Mouse (Mus musculus): ENCODE measurements around the gene Rxrg. TPM values are rescaled to one million over a fixed set of nuclear protein-coding genes. Genes with fewer than 3 reads are reported as not detected.

The Rxrg gene
- polyA plus RNA-seq, 1 experiment from 2014 or later = 5.4 TPM

DNA sequence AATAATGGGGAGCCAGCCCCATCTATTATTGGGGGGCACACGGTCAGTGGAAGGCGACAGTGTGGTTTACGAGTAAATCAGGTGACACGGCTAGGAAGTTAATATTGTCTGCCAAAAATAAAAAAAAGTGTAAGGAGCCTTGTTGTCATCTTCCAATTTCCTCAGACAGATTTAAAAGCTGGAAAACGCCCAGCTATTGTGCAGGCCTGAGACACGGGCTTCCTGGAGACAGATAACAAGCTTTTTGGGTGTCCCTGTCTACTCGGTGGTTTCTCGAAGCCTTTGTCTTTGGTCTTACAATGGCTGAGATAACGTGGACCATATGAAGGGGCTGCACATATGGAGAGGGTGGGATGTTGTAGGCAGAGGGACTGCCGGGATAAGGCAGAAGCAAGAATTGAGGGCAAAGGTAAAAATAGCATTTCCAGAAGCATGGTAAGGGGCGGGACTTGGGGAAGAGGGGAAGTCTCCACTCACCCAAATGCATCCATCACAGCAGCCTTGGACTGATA, 51.0 kb downstream of the Rxrg start:
- WGBS = 43% methylated on average over 11 of the region's 11 CpGs
- Histone ChIP-seq H3K4me1 (peaks cover 31% of the 10 kb centered on the region), H3K4me3 (no peak overlapping the region), H3K9me3 (no peaks in the 10 kb centered on the region), H3K9ac (no peak overlapping the region), H3K27ac (peak overlapping the region; percentile 71), H3K36me3 (no peaks in the 10 kb centered on the region), H3K27me3 (peaks cover 14% of the 10 kb centered on the region), H3K4me2 (peak overlapping the region; percentile 29; the same call in 1 of the 2 replicates)
- no peak for ATAC-seq (ENCODE audit: insufficient number of reproducible peaks, insufficient read depth, low FRiP score, low TSS enrichment, low read depth)

DNA sequence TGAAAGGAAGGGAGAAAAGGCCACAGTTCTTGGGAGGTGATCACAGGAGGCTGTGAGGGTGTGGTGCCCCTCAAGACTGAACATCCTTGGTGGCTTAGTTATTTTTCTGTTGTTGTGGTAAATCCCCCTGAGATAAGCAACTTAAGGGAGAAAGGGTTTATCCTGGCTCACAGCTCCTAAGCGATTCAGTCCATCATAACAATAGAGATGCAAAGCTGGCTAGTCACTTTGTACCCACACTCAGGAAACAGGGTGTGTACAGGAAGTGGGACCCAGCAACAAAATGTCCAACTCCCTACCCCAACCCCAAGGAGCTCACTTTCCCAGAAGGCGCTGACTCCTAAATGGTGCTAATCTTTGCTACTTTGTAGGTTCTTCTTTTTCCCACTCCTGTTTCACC, 54.2 kb downstream of the Rxrg start:
- Histone ChIP-seq H3K27ac (no peak overlapping the region), H3K27me3 (peaks cover 22% of the 10 kb centered on the region), H3K9me3 (no peaks in the 10 kb centered on the region), H3K4me2 (no peak overlapping the region), H3K4me3 (no peak overlapping the region), H3K4me1 (peaks cover 23% of the 10 kb centered on the region), H3K36me3 (no peaks in the 10 kb centered on the region), H3K9ac (no peak overlapping the region)
- WGBS = 75% methylated on average over 2 of the region's 2 CpGs
- ATAC-seq (ENCODE audit: insufficient number of reproducible peaks, insufficient read depth, low FRiP score, low TSS enrichment, low read depth) = no peak

DNA sequence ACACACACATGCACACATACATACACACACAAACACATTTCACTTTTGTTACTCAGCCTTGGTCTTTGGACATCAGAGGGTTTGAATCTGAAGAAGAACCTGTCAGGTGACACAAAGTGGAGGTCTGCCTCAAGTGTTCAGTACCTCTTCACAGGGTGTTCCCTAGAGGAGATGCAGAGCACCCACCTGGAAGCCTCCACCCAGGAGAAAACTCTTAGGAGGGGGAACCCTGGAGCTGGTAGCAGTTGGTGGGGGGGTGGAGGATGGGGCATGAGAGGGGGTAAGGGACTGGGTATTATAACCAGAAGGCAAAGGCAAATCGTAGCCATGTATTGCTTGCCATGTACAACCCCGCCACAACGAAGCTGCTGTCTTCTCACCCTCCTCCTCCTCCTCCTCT, 60.9 kb downstream of the Rxrg start:
- H3K4me2 ChIP-seq = no peak overlapping the region
- no peak overlapping the region for H3K9ac ChIP-seq
- no peaks in the 10 kb centered on the region for H3K36me3 ChIP-seq
- no peaks in the 10 kb centered on the region for H3K9me3 ChIP-seq
- no peak overlapping the region for H3K4me3 ChIP-seq
- WGBS = 86% methylated on average over 3 of the region's 3 CpGs
- peaks cover 32% of the 10 kb centered on the region for H3K4me1 ChIP-seq
- ATAC-seq (ENCODE audit: insufficient number of reproducible peaks, insufficient read depth, low FRiP score, low TSS enrichment, low read depth) = no peak
- peaks cover 59% of the 10 kb centered on the region for H3K27me3 ChIP-seq
- H3K27ac ChIP-seq = no peak overlapping the region

DNA sequence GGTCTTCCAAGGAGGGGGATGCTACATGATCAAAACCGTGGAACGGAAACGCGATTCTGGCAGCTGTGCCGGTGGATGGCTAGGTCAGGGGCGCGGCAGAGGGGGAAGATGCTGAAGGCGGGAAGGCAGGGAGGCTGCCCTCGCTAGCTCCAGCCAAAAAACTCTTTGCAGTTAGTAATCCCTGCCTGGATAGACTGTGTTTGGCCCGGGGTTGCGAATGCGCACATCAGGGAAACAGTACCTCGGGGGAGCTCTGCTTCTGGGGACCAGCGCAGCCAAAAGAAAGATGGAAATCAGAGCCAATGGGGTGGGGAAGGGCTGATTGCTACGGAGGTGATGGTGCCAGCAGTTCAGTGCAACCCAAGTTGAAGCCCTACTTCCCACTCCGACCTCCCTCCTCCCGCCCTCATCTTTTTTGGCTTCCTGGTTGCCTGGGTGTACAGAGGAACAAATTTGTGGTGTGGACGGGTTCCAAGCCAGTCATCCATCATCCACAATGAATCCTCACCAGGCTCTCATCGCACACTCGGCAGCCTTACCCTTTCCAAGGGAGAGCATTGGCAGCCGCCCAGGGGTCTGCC, 62.4 kb downstream of the Rxrg start:
- no peak overlapping the region for H3K9ac ChIP-seq
- H3K36me3 ChIP-seq = no peaks in the 10 kb centered on the region
- peak overlapping the region; percentile 51; the same call in 1 of the 2 replicates for H3K27ac ChIP-seq
- H3K4me2 ChIP-seq = peak overlapping the region; percentile 60
- ATAC-seq (ENCODE audit: insufficient number of reproducible peaks, insufficient read depth, low FRiP score, low TSS enrichment, low read depth) = peak; percentile 86
- no peaks in the 10 kb centered on the region for H3K9me3 ChIP-seq
- under 1% methylated on average over 21 of the region's 21 CpGs for WGBS
- peak overlapping the region; percentile 30 for H3K4me3 ChIP-seq
- H3K4me1 ChIP-seq = peaks cover 35% of the 10 kb centered on the region
- peaks cover 59% of the 10 kb centered on the region for H3K27me3 ChIP-seq

DNA sequence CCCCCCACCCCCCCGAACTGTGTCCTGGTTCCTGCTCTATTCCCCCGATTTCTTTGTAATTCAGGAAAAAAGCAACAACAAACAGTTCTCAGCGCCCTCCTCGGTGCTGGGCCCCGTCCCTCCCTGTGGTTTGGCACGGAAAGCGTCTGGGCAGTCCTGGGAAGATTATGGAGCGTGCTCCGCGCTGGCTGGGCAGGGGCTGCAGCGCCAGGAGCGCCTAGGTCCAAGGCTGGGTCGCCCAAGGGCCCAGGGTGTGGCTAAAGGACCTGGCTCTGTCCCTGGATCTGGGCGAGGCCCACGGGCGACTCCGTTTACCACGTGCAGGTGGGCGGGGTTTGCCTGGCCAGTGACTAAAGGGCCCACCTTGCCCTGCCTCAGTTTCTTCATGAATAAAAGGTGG, 62.9 kb downstream of the Rxrg start:
- no peak overlapping the region for H3K9ac ChIP-seq
- H3K36me3 ChIP-seq = no peaks in the 10 kb centered on the region
- peak overlapping the region; percentile 60 for H3K4me2 ChIP-seq
- peaks cover 60% of the 10 kb centered on the region for H3K27me3 ChIP-seq
- peak; percentile 66 for ATAC-seq (ENCODE audit: insufficient number of reproducible peaks, insufficient read depth, low FRiP score, low TSS enrichment, low read depth)
- 1% methylated on average over 19 of the region's 19 CpGs for WGBS
- no peaks in the 10 kb centered on the region for H3K9me3 ChIP-seq
- H3K4me1 ChIP-seq = peaks cover 31% of the 10 kb centered on the region
- peak overlapping the region; percentile 48; the same call in 1 of the 2 replicates for H3K27ac ChIP-seq
- peak overlapping the region; percentile 30 for H3K4me3 ChIP-seq

DNA sequence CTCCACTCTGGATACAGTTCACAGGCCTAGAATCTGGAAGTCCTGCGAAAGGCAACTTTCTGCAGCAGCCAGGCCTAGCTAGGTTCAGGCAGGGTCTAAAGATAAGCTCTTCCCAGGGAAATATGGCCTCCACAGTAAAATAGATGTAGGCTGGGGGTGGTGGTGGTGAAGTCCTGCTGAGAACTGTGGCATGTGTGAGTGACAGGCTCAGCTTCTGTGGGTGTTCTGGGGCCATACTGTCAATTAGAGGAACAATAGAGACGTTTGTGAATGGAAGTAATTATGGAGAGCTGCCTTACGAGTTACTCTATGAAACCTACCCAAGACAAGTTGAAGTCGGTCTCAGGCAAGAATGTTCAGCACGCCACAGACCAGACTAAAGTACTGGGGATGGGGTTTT, 65.0 kb downstream of the Rxrg start:
- Histone ChIP-seq H3K9me3 (no peaks in the 10 kb centered on the region), H3K9ac (no peak overlapping the region), H3K36me3 (no peaks in the 10 kb centered on the region), H3K27ac (no peak overlapping the region; the same call in 1 of the 2 replicates), H3K4me1 (peaks cover 31% of the 10 kb centered on the region), H3K4me2 (no peak overlapping the region), H3K4me3 (no peak overlapping the region), H3K27me3 (peaks cover 52% of the 10 kb centered on the region)
- ATAC-seq (ENCODE audit: insufficient number of reproducible peaks, insufficient read depth, low FRiP score, low TSS enrichment, low read depth) = no peak
- 34% methylated on average over 5 of the region's 5 CpGs for WGBS

DNA sequence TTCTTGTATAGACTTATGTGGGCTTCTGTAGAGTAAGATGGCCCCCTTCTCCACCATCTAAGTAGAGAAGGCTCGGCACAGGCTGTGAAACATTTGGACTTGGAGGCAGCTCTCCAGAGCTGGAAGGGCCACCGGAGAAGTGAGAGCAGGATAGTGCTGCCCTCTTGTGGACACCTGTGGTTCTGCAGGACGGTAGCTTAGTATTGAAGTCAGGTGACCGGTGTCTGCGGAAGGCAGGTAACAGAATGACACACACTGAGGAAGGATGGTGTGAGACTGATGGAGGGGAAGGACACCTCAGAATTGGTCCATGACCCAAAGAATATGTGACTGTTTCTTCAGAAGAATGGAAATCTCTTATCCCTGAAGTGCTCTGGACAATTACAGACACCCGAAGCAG, 71.6 kb downstream of the Rxrg start:
- H3K9me3 ChIP-seq = no peaks in the 10 kb centered on the region
- H3K4me3 ChIP-seq = no peak overlapping the region
- no peak overlapping the region for H3K4me2 ChIP-seq
- peaks cover 76% of the 10 kb centered on the region for H3K27me3 ChIP-seq
- H3K4me1 ChIP-seq = 0 out of 2 replicates have a peak, but pooled peaks cover 7% of the 10 kb centered on the region
- no peak for ATAC-seq (ENCODE audit: insufficient number of reproducible peaks, insufficient read depth, low FRiP score, low TSS enrichment, low read depth)
- 30% methylated on average over 6 of the region's 6 CpGs for WGBS
- no peak overlapping the region for H3K9ac ChIP-seq
- no peaks in the 10 kb centered on the region for H3K36me3 ChIP-seq
- no peak overlapping the region for H3K27ac ChIP-seq

DNA sequence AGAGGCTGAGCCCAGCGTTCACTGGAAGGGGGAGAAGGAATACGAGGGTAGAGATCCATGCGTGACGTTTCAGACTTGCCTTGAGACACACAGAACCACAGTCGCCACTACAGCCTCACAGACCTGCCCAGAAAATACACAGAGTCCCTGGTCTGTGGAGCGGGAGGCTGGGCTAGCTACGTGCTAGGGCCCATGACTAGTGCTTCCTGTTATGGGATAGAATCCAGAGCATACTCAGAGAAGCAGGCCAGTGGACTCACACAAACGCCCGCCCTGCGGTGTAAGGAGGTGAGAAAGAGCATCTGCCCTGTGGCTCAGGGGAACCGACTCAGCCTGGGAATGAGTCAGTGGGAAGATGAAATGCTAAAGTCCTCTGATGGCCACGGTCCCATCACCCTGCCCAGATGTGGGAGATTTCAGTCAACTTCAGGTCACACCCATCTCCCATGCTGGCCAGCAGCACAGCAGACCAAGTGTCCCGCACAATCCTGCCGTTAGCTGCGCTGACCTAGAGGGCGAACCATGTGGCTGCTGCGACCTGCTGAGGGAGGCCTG, 74.3 kb downstream of the Rxrg start:
- Histone ChIP-seq H3K27me3 (peaks cover 67% of the 10 kb centered on the region), H3K9ac (no peak overlapping the region), H3K4me3 (no peak overlapping the region), H3K4me1 (peaks cover 7% of the 10 kb centered on the region; the same call in 1 of the 2 replicates), H3K36me3 (no peaks in the 10 kb centered on the region), H3K9me3 (no peaks in the 10 kb centered on the region), H3K27ac (no peak overlapping the region), H3K4me2 (no peak overlapping the region)
- 23% methylated on average over 17 of the region's 17 CpGs for WGBS
- no peak for ATAC-seq (ENCODE audit: insufficient number of reproducible peaks, insufficient read depth, low FRiP score, low TSS enrichment, low read depth)

DNA sequence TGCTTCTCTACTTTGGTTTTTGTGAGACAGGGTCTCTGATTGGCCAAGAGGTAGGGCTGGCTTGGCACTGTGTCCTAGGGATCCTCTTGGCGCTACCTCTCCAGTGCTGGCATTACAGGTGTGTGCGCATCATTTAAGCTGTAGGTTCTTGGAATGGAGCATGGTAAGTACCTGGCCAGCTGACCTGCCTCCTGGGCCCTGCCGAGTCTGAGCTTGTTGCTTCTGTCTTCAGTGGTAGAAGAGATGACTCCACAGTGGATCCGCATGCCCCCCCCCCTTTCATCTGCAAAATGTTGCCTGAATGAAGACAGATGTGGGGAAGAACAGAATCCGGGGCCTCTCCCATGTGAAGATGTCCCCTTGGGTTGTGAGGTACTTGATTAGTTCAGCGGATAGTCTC, 80.9 kb downstream of the Rxrg start:
- H3K4me2 ChIP-seq = no peak overlapping the region
- WGBS = 90% methylated on average over 6 of the region's 6 CpGs
- H3K4me1 ChIP-seq = peaks cover 5% of the 10 kb centered on the region; the same call in 1 of the 2 replicates
- H3K9ac ChIP-seq = no peak overlapping the region
- H3K9me3 ChIP-seq = 0 out of 2 replicates have a peak, but pooled peaks cover 9% of the 10 kb centered on the region
- no peak for ATAC-seq (ENCODE audit: insufficient number of reproducible peaks, insufficient read depth, low FRiP score, low TSS enrichment, low read depth)
- no peaks in the 10 kb centered on the region for H3K36me3 ChIP-seq
- no peak overlapping the region for H3K4me3 ChIP-seq
- H3K27ac ChIP-seq = no peak overlapping the region
- H3K27me3 ChIP-seq = peaks cover 18% of the 10 kb centered on the region

DNA sequence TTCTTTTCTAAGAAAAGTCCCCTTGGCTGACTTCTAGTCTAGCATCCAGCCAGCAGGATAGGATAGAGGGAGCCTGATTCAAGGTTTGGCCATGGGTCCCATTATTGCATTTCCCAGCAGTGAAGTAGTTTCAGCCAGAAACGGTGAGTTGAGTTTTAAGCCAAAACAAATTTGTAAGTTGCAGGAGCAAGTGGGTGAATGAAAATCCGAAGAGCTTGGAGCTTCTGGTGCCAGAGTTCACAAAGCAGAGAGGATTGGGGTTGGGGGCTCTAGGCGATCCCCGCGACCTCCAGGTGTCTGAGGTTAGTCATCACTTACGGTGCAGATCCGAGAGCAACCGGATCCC, 89.8 kb downstream of the Rxrg start:
- Histone ChIP-seq H3K9me3 (peaks cover 2% of the 10 kb centered on the region; the same call in 1 of the 2 replicates), H3K4me1 (peaks cover 22% of the 10 kb centered on the region), H3K9ac (peak overlapping the region; percentile 71), H3K27me3 (peaks cover 73% of the 10 kb centered on the region), H3K27ac (no peak overlapping the region), H3K4me2 (peak overlapping the region; percentile 95), H3K4me3 (peak overlapping the region; percentile 59), H3K36me3 (no peaks in the 10 kb centered on the region)
- under 1% methylated on average over 8 of the region's 8 CpGs for WGBS
- no peak for ATAC-seq (ENCODE audit: insufficient number of reproducible peaks, insufficient read depth, low FRiP score, low TSS enrichment, low read depth)

DNA sequence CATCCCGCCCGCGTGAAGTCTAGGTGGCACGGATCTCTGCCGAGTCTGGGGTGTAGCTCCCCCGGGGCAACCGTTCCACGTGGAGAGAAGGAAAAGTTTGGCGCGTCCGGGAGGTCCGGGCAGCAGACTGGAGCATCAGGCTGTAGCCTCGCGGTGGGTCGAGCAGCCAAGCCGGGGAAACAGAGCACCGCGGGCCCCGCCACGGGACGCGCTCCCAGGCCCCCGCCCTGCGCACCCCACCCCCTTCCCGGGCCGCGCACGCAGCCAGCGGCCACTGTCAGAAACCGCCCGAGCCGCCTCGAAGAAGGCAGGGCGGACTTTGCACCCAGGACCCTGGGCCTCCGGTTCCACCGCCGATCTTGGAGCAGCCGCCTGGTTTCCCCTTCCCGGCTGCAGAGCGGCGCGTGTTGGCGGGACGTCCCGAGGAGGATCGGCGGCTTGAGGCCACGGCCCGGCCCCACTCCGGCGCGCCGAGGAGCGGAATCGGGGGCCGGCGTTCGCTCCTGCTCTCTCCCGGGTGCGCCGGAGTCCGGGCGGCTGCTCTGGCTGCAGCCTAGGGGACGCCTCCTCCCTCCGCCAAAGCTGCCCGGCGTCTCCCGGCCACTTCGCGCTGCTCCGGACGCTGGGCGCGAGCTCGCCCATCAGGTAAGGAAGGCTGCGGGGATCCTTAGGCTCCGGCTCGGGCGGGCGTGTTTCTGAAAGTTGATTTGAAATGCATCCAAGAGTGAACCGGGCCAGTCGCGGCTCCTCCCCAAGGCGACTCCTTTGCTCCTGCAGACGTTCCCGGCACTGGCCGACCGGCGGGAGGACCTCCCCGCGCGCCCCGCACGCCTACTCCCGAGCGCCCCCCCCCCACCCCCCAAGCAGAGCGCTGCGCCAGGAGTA, 90.4 kb downstream of the Rxrg start:
- WGBS = under 1% methylated on average over 86 of the region's 98 CpGs
- peak; percentile 67 for ATAC-seq (ENCODE audit: insufficient number of reproducible peaks, insufficient read depth, low FRiP score, low TSS enrichment, low read depth)

DNA sequence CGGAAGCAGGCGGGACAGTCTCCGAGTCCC, 90.9 kb downstream of the Rxrg start, which contains the start of gene Lmx1a:
Gene Lmx1a (plus strand): TSS at position 6 of the 30 bp plus-strand sequence.
- Histone ChIP-seq H3K9me3 (peaks cover 2% of the 10 kb centered on the region; the same call in 1 of the 2 replicates), H3K9ac (peak within 1 kb of the TSS; percentile 71), H3K27ac (no peak within 1 kb of the TSS), H3K4me1 (peaks cover 22% of the 10 kb centered on the region), H3K36me3 (no peaks in the 10 kb centered on the region), H3K4me2 (peak within 1 kb of the TSS; percentile 95), H3K4me3 (peak within 1 kb of the TSS; percentile 59), H3K27me3 (peaks cover 83% of the 10 kb centered on the region)
- WGBS = 0% methylated on average over 3 of the region's 3 CpGs
- ATAC-seq (ENCODE audit: insufficient number of reproducible peaks, insufficient read depth, low FRiP score, low TSS enrichment, low read depth) = no peak

More for the DNA sequence above, 90.4 kb downstream of the Rxrg start:
- H3K9me3 ChIP-seq = peaks cover 2% of the 10 kb centered on the region; the same call in 1 of the 2 replicates
- H3K9ac ChIP-seq = peak overlapping the region; percentile 71
- H3K27me3 ChIP-seq = peaks cover 78% of the 10 kb centered on the region
- H3K4me2 ChIP-seq = peak overlapping the region; percentile 95
- peaks cover 22% of the 10 kb centered on the region for H3K4me1 ChIP-seq
- no peaks in the 10 kb centered on the region for H3K36me3 ChIP-seq
- H3K4me3 ChIP-seq = peak overlapping the region; percentile 59
- H3K27ac ChIP-seq = no peak overlapping the region
